14 mouse cellular contexts compared by ENCODE assay signal in the genomic region with DNA sequence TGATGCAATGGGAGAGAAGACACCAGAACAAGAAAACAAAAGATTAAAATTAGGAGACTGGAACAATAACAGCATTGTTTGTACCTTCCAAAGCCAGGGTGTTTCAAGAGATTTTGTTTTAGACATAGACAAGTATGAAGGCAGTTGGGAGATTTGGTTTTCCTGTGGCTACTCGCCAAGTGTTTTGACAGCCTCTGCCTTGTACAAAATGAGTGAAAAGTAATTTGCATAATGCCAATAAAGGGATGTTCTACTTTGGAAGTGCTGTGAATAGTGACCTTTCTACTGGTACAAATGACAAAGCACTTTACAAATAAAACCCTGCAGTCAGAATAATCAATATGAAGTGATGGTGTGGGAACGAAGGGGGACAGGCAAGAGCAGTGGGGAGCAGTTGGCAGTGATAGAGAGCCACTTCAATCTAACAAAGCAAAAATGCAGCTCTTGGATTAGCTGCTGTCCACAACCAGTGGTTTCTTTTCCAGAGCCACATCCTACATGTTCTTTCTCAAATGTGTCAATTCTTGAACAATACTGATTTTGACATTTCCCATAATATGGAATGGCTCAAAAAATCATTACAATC.
A peak's percentile ranks its signal among the peaks of the same experiment; 100 is the strongest.
DNase-seq lines count a peak whose midpoint lies in the region; TF ChIP-seq lines count a peak whose summit lies in the region.
"Had no signal": no experiment of that assay in that cellular context is flagged by ENCODE, and none has a peak within 500 bp of the region (broad histone marks: within the 10 kb centered on the region; RNA-seq: fewer than 3 reads in every experiment).

No protein-coding gene starts in this region.

- DNase-seq in cerebellum, adult 9-11 months, result peak; percentile 1
- no peak for DNase-seq in cerebellum, postnatal 25 days
- peak; percentile 4 for DNase-seq in layer of hippocampus, adult 9-11 months
- no peak for DNase-seq in layer of hippocampus, postnatal 25 days (ENCODE audit: extremely low spot score in 1 of 2, low spot score in 1 of 2)
- DNase-seq in brain, embryonic 14.5 days (ENCODE audit: low read depth), result peak; percentile 78
- peak; percentile 61 for DNase-seq in retina, embryonic 14.5 days (ENCODE audit: low spot score)
- DNase-seq in frontal cortex, postnatal 36 days (ENCODE audit: low spot score in 2 of 2), result no peak
- DNase-seq: adrenal gland, postnatal 25 days; gastrocnemius, postnatal 36 days; kidney, adult 11 months; left cerebral cortex, postnatal 4 days; liver; lung, postnatal 10 days; thymus, postnatal 25 days had no signal

- TF ChIP-seq CTCF in brain, embryonic 14.5 days (IDR thresholded peaks at IDR 0.05; ENCODE audit: borderline replicate concordance, extremely low read depth, insufficient read depth, insufficient read length), result no peak

- no peak for TF ChIP-seq POLR2A in brain, embryonic 14.5 days (IDR thresholded peaks at IDR 0.05; ENCODE audit: borderline replicate concordance, extremely low read depth, insufficient read depth, insufficient read length, poor library complexity, severe bottlenecking)

Comparison
In these comparisons a context has a peak if more than half of its experiments do, and no peak if none do; other contexts are left out.
1. DNase-seq: peak in cerebellum, adult 9-11 months (single experiment), layer of hippocampus, adult 9-11 months (single experiment), brain, embryonic 14.5 days (single experiment) and retina, embryonic 14.5 days (single experiment); none in cerebellum, postnatal 25 days (0 of 2), layer of hippocampus, postnatal 25 days (0 of 2) and frontal cortex, postnatal 36 days (0 of 2).